Mouse (Mus musculus): ENCODE measurements around the gene Med20. TPM values are rescaled to one million over a fixed set of nuclear protein-coding genes. Genes with fewer than 3 reads are reported as not detected.

Gene Med20
- total and polyA plus RNA-seq, 3 experiments = 45.7 to 62.6 TPM; not detected in 1

DNA sequence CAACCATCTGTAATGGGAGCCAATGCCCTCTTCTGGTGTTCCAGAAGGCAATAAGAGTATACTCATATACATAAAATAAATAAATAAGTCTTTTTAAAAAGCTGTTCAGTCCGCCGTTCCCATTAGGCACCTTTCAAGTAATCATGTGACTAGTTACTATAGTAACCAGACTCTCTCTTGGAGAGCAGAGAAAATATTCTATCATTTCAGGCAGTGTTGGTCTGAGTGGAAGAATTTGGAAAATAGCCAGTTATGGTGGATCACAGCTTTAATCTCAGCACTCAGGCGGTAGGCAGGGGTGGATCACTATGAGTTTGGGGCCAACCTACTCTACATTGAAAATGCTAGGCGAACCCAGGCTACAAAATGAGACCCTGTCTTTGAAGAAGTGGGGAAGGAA, 57.8 kb downstream of the Med20 start:
- Histone ChIP-seq H3K9me3 (replicated peaks; ENCODE audit: insufficient read depth, low read length) (no peaks in the 10 kb centered on the region), H3K27ac (ENCODE audit: control insufficient read depth, low read depth, low read length) (no peak overlapping the region), H3K27me3 (ENCODE audit: control insufficient read depth in 1 of 2, insufficient read depth in 2 of 2, low read length in 2 of 2) (no peaks in the 10 kb centered on the region), H3K79me2 (ENCODE audit: control insufficient read depth, insufficient read depth, low read length, poor library complexity) (no peaks in the 10 kb centered on the region), H3K4me1 (ENCODE audit: control insufficient read depth in 1 of 2, insufficient read depth in 2 of 2, low read length in 2 of 2) (no peaks in the 10 kb centered on the region), H3K36me3 (ENCODE audit: control insufficient read depth in 1 of 2, insufficient read depth in 2 of 2, low read length in 2 of 2) (no peaks in the 10 kb centered on the region; a peak in 1 of 4 replicates), H3K4me3 (ENCODE audit: control insufficient read depth in 1 of 2, insufficient read depth in 1 of 2, low read depth in 2 of 2, low read length in 2 of 2) (no peak overlapping the region), H3K9ac (ENCODE audit: control insufficient read depth, low read depth, low read length, poor library complexity, severe bottlenecking) (no peak overlapping the region)
- no peak for DNase-seq (ENCODE audit: low read depth, low spot score)
- TF ChIP-seq MAZ (IDR thresholded peaks at IDR 0.05; ENCODE audit: low read depth, low read length) = no peak
- no peak for TF ChIP-seq EP300 (IDR thresholded peaks at IDR 0.05; ENCODE audit: low read depth in 1 of 2, low read length in 2 of 2)
- TF ChIP-seq NELFE (IDR thresholded peaks at IDR 0.05; ENCODE audit: low read depth, low read length) = no peak
- TF ChIP-seq RCOR1 (IDR thresholded peaks at IDR 0.05; ENCODE audit: low read depth, low read length) = no peak
- TF ChIP-seq TCF12 (IDR thresholded peaks at IDR 0.05; ENCODE audit: low read depth, low read length) = no peak
- no peak for TF ChIP-seq POLR2AphosphoS2 (IDR thresholded peaks at IDR 0.05; ENCODE audit: low read length)
- TF ChIP-seq MAX (IDR thresholded peaks at IDR 0.05; ENCODE audit: low read length) = no peak
- TF ChIP-seq ETS1 (IDR thresholded peaks at IDR 0.05; ENCODE audit: low read depth, low read length) = no peak
- no peak for TF ChIP-seq ZKSCAN1 (IDR thresholded peaks at IDR 0.05; ENCODE audit: low read depth, low read length)
- TF ChIP-seq MEF2A (IDR thresholded peaks at IDR 0.05; ENCODE audit: extremely low read depth, insufficient replicate concordance, low read depth, low read length, poor library complexity, severe bottlenecking) = no peak
- TF ChIP-seq JUND (IDR thresholded peaks at IDR 0.05; ENCODE audit: low read depth, low read length) = no peak
- TF ChIP-seq ZMIZ1 (IDR thresholded peaks at IDR 0.05; ENCODE audit: low read depth, low read length) = no peak

DNA sequence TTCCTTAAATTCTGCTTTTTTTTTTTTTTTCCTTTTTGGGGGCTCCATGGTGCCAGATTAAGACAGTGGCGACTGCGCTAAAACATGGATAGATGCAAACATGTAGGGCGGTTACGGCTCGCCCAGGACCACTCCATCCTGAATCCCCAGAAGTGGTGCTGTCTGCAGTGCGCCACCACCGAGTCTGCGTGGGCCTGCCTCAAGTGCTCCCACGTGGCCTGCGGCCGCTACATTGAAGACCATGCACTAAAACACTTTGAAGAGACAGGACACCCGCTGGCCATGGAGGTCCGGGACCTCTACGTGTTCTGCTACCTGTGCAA, 60.6 kb downstream of the Med20 start:
- no peak overlapping the region for H3K9ac ChIP-seq (ENCODE audit: control insufficient read depth, low read depth, low read length, poor library complexity, severe bottlenecking)

More for the DNA sequence above, 60.6 kb downstream of the Med20 start:
- Histone ChIP-seq H3K79me2 (ENCODE audit: control insufficient read depth, insufficient read depth, low read length, poor library complexity) (no peaks in the 10 kb centered on the region), H3K36me3 (ENCODE audit: control insufficient read depth in 1 of 2, insufficient read depth in 2 of 2, low read length in 2 of 2) (no peaks in the 10 kb centered on the region; a peak in 1 of 4 replicates), H3K4me3 (ENCODE audit: control insufficient read depth in 1 of 2, insufficient read depth in 1 of 2, low read depth in 2 of 2, low read length in 2 of 2) (no peak overlapping the region), H3K4me1 (ENCODE audit: control insufficient read depth in 1 of 2, insufficient read depth in 2 of 2, low read length in 2 of 2) (no peaks in the 10 kb centered on the region), H3K27ac (ENCODE audit: control insufficient read depth, low read depth, low read length) (no peak overlapping the region), H3K27me3 (ENCODE audit: control insufficient read depth in 1 of 2, insufficient read depth in 2 of 2, low read length in 2 of 2) (no peaks in the 10 kb centered on the region), H3K9me3 (replicated peaks; ENCODE audit: insufficient read depth, low read length) (no peaks in the 10 kb centered on the region)
- DNase-seq (ENCODE audit: low read depth, low spot score) = no peak
- TF ChIP-seq ETS1 (IDR thresholded peaks at IDR 0.05; ENCODE audit: low read depth, low read length) (no peak), BHLHE40 (IDR thresholded peaks at IDR 0.05; ENCODE audit: borderline replicate concordance, low read depth, low read length) (no peak), NRF1 (IDR thresholded peaks at IDR 0.05; ENCODE audit: insufficient read depth, low read depth, low read length, poor library complexity, severe bottlenecking) (no peak), GABPA (IDR thresholded peaks at IDR 0.05; ENCODE audit: low read depth, low read length) (no peak), SIN3A (IDR thresholded peaks at IDR 0.05; ENCODE audit: low read length) (no peak), ZNF384 (IDR thresholded peaks at IDR 0.05; ENCODE audit: low read depth, low read length) (no peak), RAD21 (IDR thresholded peaks at IDR 0.05; ENCODE audit: low read depth, low read length) (no peak), ZC3H11A (IDR thresholded peaks at IDR 0.05; ENCODE audit: low read depth, low read length) (no peak), MAFK (IDR thresholded peaks at IDR 0.05; ENCODE audit: borderline replicate concordance, low read depth, low read length) (no peak), MEF2A (IDR thresholded peaks at IDR 0.05; ENCODE audit: extremely low read depth, insufficient replicate concordance, low read depth, low read length, poor library complexity, severe bottlenecking) (no peak), SMC3 (IDR thresholded peaks at IDR 0.05; ENCODE audit: low read depth, low read length) (no peak), CTCF (IDR thresholded peaks at IDR 0.05 in 2 of 3, conservative IDR thresholded peaks at IDR 0.05 in 1 of 3; ENCODE audit: control insufficient read depth in 1 of 3, insufficient read depth in 1 of 3, low read depth in 2 of 3, low read length in 3 of 3, poor library complexity in 1 of 3, severe bottlenecking in 1 of 3) (no peak), HCFC1 (IDR thresholded peaks at IDR 0.05; ENCODE audit: low read depth, low read length) (no peak), POLR2AphosphoS5 (IDR thresholded peaks at IDR 0.05; ENCODE audit: borderline replicate concordance, low read depth, low read length) (no peak), KAT2A (conservative IDR thresholded peaks at IDR 0.05; ENCODE audit: low read depth, low read length) (no peak), USF2 (IDR thresholded peaks at IDR 0.05; ENCODE audit: borderline replicate concordance in 1 of 2, insufficient read depth in 1 of 2, low read depth in 1 of 2, low read length in 2 of 2) (no peak), JUND (IDR thresholded peaks at IDR 0.05; ENCODE audit: low read depth, low read length) (no peak), UBTF (IDR thresholded peaks at IDR 0.05; ENCODE audit: borderline replicate concordance, insufficient read depth, low read depth, low read length) (no peak), MAX (IDR thresholded peaks at IDR 0.05; ENCODE audit: low read length) (no peak)
